Mouse (Mus musculus) spleen, postnatal 36 days (tissue): Measurements from ENCODE around the gene Dnah14.
"Not testable (repeated sequence)": the region's sequence is repeated elsewhere in the genome, so short reads cannot be mapped to it uniquely, and the experiment has no call there.

Source experiments
- DNase-seq, 2 experiments: peaks; one replicate each; pipeline ENCODE4 v3.0.0; 2022; ENCODE audit warnings: low spot score in 2 of 2, mixed read lengths in 1 of 2

Gene Dnah14

DNA sequence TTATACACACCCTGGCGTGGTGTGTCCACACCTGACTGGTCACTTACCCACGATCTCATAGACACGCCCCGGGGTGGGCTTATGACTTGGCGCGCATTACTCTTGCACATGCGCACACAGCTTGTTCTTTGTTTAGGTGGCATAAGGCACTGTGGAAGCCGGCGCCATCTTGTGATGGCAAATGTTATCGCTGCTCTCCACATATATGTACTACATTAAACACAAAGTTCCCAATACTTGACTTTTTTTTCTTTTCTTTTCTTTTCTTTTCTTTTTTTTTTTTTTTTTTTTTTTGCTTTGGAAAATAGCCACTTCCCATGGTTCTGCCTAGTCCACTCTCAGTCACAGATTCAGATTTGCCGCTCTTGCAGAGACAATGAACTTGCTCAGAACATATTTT is 206.2 kb downstream of the Dnah14 start:
- not testable (repeated sequence) for DNase-seq

DNA sequence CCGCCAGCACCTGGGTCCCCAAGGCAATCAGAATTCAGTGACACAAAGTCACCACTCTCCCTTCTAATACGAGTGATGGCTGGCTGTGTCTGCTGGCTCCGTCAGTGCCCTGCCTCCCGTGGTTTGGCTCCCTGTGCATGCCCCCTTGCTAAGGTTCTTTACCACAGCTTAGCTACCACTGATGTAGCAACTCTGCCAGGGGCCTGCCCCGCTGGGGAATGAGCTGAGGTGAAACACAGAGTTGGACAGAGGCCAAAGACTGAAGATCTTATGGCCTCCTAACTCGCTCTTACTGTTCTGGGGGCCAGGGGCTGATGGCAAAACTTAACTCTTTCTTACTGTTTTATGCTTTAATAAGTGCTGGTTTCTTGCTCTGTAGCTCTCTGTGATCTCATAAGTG is 213.6 kb downstream of the Dnah14 start:
- no peak for DNase-seq

DNA sequence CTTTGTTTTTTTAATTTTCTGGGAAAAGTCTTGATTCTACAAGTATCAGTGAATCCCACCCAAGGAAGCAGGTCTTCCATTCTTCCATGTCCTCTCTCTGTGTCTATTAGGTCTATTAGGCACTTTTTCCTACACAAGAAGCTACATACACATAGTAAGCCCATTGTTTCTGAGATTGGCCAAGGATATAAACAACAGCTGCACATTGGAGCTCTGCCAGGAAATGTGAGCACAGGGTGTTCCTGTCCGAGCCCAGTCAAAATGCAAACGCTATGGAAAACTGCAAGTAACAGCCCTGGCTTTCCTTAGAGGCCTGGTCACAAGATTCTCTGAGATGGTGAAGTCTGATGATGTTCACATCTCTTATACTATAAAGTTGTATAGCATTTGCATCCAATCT is 217.2 kb downstream of the Dnah14 start:
- DNase-seq, result no peak

DNA sequence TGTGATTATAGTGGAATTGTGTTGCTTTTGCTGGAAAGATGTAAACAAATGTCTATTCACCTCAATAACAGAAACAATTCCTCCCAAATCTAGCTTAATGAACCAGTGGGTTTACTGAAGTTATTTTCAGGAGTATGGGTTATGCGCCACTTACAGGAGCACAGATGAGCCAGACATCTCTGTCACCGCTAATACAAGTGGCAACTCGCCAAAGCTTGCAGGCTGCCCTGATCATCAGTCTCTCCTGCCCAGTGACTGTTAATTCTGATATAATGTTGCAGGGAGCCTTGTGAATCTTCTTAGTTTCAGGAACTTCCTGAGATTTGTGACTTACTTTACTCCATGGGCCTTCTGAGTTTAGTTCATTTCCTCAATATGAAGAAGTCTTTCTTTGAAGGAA is 223.6 kb downstream of the Dnah14 start:
- no peak for DNase-seq

DNA sequence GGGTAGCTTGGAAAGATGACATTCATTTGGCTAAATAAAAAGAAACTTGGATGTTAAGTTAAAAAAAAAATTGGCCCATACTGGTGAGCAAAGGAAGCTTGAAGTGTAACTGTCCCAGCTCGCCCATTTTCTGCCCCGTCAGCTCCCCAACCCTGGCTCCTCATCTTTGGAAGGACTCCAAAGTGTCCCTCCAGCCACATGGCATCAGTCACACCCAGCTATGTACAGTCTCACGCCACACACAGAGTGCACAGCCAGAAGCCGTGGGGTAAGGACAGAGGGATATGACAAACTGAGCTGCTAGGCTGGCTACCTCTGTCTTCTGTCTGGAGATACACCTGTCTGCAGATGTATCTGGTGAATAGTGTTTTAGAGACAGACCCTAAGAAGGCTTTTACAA is 224.3 kb downstream of the Dnah14 start:
- DNase-seq, result no peak

DNA sequence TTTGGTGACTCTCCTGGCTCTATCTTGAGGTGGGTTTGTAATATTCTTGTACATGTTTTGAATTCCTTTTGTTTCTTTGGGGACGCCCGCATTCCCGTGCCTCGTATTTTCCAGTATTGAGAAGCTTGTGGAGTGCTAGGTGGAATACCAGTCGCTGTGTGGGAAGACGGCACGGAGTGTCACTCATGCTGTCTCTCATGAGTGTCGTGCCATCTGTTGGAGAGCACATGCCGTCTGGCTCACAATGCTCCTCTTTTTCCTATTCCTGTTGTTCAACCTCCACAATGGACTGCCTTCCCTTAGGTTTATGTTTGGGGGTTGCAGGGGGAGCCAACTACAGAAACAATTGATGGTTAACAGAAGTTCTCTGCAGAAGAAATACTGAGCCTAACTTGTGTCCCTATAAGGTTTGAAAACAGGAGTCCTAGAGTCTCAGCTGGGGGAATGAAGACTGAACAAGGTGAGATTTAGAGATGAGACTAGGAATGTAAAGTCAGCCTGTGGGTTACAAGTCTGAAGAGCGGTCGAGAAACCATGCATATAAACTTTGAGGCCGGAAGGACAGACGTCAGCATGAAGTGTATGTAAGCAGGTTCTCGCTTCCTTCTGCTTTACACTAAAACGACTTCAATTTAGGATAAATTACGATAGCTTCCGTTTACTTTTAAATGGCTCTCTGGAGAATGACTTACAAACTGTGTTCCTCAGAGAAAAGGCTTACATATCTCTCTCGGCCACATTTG is 235.3 kb downstream of the Dnah14 start:
- no peak for DNase-seq

DNA sequence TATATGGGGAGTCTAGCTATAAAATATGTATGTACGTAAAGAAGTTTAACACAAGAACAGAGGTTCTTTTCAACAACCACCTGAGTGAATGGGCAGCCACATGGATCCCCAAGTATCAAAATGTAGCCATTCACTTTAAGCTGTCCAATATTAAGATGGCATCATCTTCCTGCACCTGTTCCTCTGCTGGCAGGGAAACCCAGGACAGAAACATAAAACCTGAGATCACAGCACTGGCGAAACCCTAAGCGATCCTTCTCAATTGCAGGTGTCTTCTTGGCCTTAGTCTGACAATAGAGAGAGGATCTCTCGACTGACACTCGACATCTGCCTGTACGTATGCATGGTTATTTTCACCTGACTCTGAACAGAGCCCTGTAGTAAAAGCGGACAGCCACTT is 250.4 kb downstream of the Dnah14 start:
- no peak for DNase-seq

DNA sequence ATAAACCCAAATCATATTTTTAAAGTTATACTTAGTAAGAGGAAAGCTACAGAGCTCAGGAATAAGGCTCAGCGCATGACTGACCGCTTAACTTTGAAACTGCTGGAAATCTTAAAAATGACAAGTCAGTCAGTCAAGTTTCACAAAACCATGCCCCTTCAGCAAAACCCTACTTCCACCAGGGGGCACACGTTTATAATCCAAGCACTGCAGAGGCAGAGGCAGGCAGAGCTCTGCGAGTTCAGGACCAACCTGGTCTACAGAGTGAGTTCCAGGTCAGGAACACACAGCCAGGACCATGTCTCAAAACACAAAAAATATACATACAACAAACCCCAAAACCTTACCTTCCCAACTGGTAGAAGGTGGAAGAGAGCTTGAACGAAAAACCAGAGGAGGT is 252.0 kb downstream of the Dnah14 start:
- peak; percentile 54 to 67 for DNase-seq

DNA sequence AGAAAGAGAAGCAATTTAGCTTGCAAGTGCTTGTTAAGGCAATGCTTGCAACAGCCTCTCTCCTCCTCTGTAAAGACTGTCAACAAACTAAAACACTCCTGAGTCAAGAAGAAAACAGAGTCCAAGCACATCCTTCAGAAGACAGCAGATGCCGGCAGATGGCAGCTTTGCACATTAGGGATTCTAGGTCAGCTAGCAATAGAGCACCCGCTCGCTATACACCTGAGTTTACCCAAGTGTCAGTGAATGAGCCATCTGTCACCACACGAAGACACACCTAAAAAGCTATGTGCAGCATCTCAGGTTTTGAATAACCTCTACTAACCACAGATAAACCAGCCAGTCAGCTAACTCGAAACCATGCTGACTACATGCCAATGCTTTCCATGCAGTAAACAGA is 256.4 kb downstream of the Dnah14 start:
- DNase-seq, result no peak

DNA sequence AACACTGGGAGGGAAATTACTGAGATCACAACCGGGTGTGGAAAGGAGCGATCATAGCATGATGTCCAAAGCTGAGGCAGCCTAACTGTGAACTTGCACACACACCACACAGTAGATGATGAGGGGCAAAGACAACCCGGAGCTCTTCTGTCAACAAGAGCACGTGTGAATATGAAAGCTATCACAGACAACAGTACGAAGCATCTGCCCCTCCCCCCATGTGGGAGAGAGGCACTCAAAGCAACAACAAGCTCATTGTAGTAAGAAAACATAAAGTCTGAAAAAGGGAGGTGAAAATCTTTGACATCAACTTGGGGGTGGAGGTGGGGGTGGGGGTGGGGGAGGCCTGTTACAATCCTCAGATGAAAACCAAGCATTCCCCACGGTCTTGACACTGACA is 256.8 kb downstream of the Dnah14 start:
- DNase-seq, result no peak

DNA sequence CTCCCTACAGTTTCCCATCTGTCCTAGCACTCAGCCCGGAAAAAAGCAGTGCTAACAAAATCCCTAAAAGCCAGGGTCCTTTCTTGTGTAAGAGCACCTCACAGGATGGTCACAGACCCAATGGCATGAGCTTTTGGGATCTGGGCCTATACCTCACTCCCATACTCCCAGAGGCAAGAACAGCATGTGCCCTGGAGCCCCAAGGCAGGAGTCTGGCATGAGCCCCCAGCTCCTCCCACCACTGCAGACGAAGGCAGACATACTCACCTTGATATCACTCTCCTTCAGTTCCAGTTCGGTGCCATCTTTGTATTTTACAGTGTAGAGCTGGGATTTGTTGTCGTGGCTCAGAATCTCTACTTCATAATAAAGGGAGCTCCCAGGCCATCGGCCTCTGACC is 261.8 kb downstream of the Dnah14 start:
- no peak for DNase-seq

DNA sequence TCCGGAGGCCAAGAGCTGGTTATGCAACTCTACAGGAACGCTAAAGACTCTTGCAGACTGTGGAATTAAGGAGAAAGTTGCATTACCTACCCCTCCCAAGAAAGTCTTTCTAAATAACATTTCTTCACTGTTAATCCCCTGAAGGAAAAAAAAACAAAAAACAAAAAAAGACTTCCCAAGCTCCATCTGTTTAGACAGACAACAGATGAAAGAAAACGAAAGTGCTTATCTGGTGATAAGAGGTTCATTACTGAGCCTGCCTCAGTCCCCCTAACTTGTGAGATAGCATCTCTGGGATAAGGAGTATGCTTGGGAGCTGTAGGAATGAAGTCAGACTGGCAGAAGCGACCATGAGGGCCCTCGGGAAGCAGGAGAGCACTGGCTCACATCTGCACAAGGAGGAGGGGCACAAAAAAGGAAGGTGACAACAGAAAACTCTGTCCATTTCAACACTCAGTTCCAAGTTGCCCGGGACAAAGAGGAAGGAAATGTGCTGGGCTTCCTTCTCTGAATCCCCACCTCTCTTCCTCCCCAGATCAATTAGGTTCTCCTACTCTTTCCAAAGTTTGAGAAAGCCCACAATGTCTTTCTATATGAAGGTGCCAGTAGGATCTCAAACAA is 263.5 kb downstream of the Dnah14 start:
- peak in 1 of 2 experiments; percentile 32 for DNase-seq

DNA sequence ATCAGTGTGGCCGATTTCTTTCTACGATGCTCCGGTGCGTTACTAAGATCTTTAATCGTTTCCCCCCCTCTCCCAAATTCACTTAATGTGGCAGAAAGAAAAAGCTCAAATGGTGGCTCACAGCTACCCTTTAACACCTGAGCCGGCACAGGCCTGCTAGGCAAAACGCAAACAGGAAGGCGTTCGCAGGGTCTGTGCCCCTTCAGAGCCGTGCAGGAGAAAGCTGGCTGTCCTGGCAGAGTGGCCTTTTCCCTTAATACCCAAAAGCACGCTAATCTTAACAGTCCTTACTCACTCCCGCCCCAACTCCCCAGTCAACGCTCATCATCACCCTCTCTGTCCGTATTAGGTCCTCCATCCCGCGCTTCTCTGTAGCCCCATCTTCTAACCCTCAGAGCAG is 265.0 kb downstream of the Dnah14 start:
- DNase-seq, result peak in 1 of 2 experiments; percentile 31

DNA sequence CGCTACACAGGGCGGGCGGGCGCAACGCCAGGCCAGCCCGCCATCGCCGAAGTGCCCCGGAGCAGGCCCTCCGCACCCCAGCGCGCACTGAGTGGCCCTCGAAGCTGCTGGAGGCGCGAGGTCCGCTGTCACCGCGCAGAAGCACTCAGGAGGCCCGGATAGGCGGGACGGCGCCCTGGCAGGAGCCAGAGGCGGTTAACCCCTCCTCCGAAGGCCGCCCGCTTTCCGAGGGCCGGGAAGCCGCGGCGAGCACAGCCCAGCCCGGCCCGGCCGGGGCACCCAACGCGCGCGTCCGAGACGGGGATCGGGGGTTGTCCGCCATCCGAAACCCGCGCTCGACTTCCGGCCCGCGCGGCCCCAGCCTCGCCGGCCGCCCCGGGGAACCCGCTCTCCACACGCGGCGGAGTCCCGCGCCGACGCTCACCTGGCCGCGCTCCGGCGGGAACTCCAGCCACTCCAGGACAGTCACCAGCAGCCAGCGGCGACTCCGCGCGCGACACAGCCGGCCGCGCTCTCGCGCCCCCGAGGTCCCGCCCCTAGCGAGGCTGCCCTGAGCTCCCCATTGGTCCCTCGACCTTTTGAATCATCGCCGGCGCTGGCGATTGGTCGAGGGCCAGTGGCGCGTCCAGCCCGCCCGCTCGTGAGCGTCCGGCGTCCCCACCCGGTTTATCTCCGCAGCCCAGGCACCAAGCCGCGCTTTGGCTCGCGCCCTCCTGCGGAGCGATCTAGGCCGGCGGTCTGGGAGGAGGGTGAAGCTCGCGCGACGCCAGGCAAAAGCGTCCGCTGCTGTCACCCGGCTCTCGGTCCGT is 265.7 kb downstream of the Dnah14 start:
- peak; percentile 97 to 98 for DNase-seq

DNA sequence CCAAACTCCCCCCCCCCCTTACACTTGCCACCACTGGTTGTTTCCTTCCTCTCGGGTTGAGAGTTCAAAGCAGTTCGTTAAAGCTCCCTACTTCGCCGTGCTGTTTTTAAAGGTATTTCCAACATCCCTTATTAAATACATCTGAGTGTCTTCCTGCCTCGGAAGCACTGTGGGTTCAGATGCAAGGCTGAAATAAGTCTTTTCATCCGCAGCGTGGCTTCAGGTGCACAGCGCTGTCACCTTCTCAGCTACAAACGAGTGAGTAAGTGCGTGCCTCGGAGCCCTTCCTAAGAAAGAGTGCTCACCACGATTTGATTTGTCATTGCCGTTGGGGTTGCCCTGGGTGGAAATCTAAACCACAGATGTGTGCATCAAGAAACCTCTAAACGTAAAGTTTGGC is 266.4 kb downstream of the Dnah14 start, which contains the start of gene Lbr:
Gene Lbr (minus strand): TSS at position 266 of the 400 bp plus-strand sequence.
- DNase-seq, result peak; percentile 34 to 47

DNA sequence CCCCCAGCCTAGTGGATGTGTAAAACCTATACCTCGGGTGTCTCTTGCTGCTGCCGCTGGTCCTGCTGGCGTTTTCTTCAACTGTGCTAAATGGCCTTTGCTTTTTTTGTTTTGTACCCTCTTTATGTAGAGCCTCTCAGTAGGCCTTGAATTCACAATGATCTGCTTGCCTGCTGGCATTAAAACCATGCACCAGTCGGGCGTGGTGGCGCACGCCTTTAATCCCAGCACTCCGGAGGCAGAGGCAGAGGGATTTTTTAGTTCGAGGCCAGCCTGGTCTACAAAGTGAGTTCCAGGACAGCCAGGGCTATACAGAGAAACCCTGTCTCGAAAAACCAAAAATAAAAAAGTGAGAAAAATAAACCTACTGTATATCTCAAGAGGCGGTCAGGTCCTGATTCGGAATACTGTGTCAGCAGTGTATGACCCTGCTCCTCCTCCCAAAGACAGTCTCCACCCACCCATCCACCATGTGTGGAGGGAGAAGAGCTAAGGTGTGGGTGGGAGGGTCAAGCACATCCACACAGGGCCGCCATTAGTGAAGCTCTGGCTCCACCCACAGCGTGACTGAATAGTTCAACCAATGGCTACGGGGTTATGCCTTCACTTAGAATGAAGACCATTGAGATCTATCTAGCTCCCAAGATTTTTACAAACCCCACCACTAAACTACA is 268.7 kb downstream of the Dnah14 start:
- no peak for DNase-seq

DNA sequence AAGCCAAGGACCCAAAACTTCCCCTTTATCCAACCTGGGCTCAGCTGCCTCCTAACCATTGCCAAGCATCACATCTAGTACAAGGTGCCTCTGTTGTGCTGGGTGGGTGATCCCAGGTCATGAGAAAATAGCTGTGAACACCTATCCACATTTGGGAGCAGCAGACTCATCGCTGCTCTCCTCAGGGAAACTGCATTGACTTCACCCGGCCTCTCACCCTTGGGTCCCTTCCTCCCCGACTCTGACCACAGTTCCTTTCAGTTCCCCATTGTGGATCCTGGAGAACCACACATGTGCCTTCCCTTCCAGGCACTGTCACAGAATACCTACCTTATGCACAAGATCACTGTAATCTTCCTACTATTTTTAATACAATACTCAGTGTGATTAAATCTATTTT is 269.4 kb downstream of the Dnah14 start:
- peak; percentile 33 to 48 for DNase-seq

DNA sequence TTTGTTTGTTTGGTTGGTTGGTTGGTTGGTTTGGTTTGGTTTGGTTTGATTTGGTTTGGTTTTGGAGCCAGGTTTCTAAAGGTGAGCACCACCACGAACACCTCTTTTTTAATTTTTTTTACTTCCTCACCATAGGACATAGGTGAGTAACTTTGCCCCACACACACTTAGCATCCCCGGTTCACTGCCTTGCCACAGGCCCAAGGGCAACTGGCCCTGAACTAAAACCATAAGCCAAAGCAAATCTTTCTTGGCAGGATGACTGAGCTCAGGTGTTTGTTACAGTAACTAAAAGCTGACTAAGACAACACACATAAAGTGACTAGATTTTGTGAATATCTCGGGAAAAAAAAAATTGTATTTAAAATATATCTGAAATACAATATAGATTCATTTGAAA is 271.0 kb downstream of the Dnah14 start:
- DNase-seq, result peak; percentile 48 to 55

DNA sequence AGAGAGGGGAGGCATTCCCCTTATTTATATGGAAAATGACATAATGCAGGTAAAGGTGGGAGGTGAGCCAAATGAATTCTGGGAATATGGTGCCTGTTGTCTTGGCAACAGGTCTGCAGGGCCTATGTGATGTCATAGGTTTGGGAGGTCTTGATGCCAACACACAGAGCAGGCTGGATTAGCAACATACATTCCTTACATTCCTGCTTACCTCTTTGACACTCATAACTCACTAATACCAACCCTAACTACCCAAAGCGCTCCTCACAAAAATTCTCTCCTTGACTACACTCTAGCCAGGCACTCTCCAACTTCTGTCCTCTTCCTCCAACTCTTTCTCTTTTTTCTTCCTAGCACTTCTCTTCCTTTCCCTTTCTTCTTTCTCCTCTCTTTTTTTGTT is 271.9 kb downstream of the Dnah14 start:
- no peak for DNase-seq

DNA sequence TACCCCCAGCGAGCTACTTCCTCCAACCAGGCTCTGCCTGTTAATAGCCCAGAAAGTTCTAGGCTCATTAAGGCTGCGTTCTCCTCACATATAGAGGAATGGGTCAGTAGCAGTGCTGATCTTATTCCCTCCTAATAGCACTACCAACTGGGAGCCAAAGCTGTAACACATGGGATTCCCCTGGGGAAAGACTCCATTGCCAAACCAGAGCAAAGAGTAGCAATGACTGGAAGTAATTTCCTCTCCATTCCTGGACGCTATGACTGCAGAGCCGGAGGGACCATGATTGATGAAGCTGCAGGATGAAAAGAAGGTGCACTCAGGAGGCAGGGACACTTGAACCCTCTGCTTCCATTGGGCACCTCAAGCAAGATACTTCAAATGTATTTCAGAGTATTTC is 274.1 kb downstream of the Dnah14 start:
- no peak for DNase-seq

DNA sequence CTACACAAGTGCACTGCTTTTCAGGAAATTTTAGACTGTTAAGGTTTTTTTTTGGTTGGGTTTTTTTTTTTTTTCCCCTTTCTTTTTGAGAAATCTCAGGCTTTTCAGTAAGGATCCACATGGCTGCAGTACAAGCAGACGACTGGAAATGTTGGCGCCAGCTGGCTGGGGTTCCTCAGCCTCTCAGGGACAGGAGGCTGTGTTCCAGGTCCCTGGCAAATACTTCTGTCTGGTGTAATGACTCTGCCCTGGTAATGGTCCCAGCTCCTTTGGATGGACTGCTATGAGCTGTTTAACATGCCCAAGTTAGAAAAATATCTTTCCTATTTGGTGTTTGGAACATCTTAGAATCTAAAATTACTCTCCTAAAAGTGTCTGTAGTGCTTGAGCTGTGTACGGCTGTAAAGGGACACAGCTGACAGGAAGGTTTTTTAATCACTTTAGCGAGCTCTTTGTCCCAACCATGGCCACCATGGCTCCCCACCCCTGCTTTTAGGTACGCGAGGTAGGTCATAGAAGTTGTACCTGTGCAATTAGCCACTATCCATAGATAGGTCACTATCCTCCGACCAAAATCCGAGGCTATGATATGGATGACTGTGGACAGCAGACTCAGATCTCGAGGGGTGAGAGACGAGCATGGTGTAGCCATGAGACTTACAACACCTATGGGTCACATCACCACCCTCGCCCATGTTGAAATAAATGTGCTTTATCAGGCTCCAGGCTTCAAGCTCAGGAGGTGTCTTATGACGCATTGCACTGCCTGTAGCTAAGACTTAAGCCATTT is 275.4 kb downstream of the Dnah14 start:
- DNase-seq, result no peak
